Mouse (Mus musculus): Measurements from ENCODE around the gene Zbtb34.

Gene Zbtb34

GRCm38 (mm10) chr2:33401217-33401616 lies 29.9 kb downstream of the Zbtb34 start:
- no peak for DNase-seq (ENCODE audit: low read depth, low spot score)

- no peak for DNase-seq (ENCODE audit: low read depth, low spot score)
Observed at GRCm38 (mm10) chr2:33400541-33400940, 30.6 kb downstream of the Zbtb34 start.

GRCm38 (mm10) chr2:33399091-33399490 lies 32.0 kb downstream of the Zbtb34 start:
- no peak for DNase-seq (ENCODE audit: low read depth, low spot score)

- DNase-seq (ENCODE audit: low read depth, low spot score) = no peak
Observed at GRCm38 (mm10) chr2:33397036-33397435, 34.1 kb downstream of the Zbtb34 start.

GRCm38 (mm10) chr2:33395053-33395452 lies 36.1 kb downstream of the Zbtb34 start:
- no peak for DNase-seq (ENCODE audit: low read depth, low spot score)

GRCm38 (mm10) chr2:33393951-33394635 lies 37.0 kb downstream of the Zbtb34 start:
- DNase-seq (ENCODE audit: low read depth, low spot score) = no peak

GRCm38 (mm10) chr2:33393021-33393420 lies 38.1 kb downstream of the Zbtb34 start:
- DNase-seq (ENCODE audit: low read depth, low spot score) = no peak

- DNase-seq (ENCODE audit: low read depth, low spot score) = no peak
Observed at GRCm38 (mm10) chr2:33371648-33372408, 59.3 kb downstream of the Zbtb34 start.

- DNase-seq (ENCODE audit: low read depth, low spot score) = peak; percentile 90
Observed at GRCm38 (mm10) chr2:33370777-33371647, 60.1 kb downstream of the Zbtb34 start, which contains the start of gene Ralgps1. Gene Ralgps1 (minus strand): TSS chr2:33371486.

GRCm38 (mm10) chr2:33370276-33370776 lies 60.8 kb downstream of the Zbtb34 start:
- DNase-seq (ENCODE audit: low read depth, low spot score) = no peak

- DNase-seq (ENCODE audit: low read depth, low spot score) = no peak
Observed at GRCm38 (mm10) chr2:33369453-33369852, 61.7 kb downstream of the Zbtb34 start.

- DNase-seq (ENCODE audit: low read depth, low spot score) = no peak
Observed at GRCm38 (mm10) chr2:33368486-33368885, 62.6 kb downstream of the Zbtb34 start.

- DNase-seq (ENCODE audit: low read depth, low spot score) = no peak
Observed at GRCm38 (mm10) chr2:33365703-33366471, 65.2 kb downstream of the Zbtb34 start.

- no peak for DNase-seq (ENCODE audit: low read depth, low spot score)
Observed at GRCm38 (mm10) chr2:33364656-33365055, 66.5 kb downstream of the Zbtb34 start.

- DNase-seq (ENCODE audit: low read depth, low spot score) = no peak
Observed at GRCm38 (mm10) chr2:33363890-33364289, 67.2 kb downstream of the Zbtb34 start.

- no peak for DNase-seq (ENCODE audit: low read depth, low spot score)
Observed at GRCm38 (mm10) chr2:33361139-33361716, 69.9 kb downstream of the Zbtb34 start.

GRCm38 (mm10) chr2:33360564-33360963 lies 70.6 kb downstream of the Zbtb34 start:
- DNase-seq (ENCODE audit: low read depth, low spot score) = no peak

GRCm38 (mm10) chr2:33359184-33359583 lies 71.9 kb downstream of the Zbtb34 start:
- no peak for DNase-seq (ENCODE audit: low read depth, low spot score)

- DNase-seq (ENCODE audit: low read depth, low spot score) = no peak
Observed at GRCm38 (mm10) chr2:33357250-33357838, 73.8 kb downstream of the Zbtb34 start.

All from retina, adult 2 months (tissue).